Mouse (Mus musculus): ENCODE results near the gene Krr1. TPM values are rescaled to one million over a fixed set of nuclear protein-coding genes. Genes with fewer than 3 reads are reported as not detected.

Krr1 gene
- polyA plus RNA-seq, 1 experiment from 2014 or later: 53.3 TPM

Other genes with a start within 250 kb of the Krr1 start
- gene Glipr1, start 30.0 kb downstream of the Krr1 start, polyA plus RNA-seq (2016; fragmentation: Nextera tagmentation; extraction: Ambion mirVana): 0.78 and 1.2 TPM in 2 replicates
- gene Glipr1l1, start 87.5 kb downstream of the Krr1 start, polyA plus RNA-seq (2016; fragmentation: Nextera tagmentation; extraction: Ambion mirVana): not detected in 2 replicates
- not detected in 2 replicates for gene Glipr1l2, start 110.7 kb downstream of the Krr1 start, polyA plus RNA-seq (2016; fragmentation: Nextera tagmentation; extraction: Ambion mirVana)
- not detected in 2 replicates for gene Glipr1l3, start 187.7 kb downstream of the Krr1 start, polyA plus RNA-seq (2016; fragmentation: Nextera tagmentation; extraction: Ambion mirVana)
- 0.64 and 0.88 TPM in 2 replicates for gene Caps2, start 191.0 kb downstream of the Krr1 start, polyA plus RNA-seq (2016; fragmentation: Nextera tagmentation; extraction: Ambion mirVana)

All from limb, embryonic 10.5 days (tissue).